Mouse (Mus musculus): Measurements from ENCODE around the gene Mymk.
A peak's percentile ranks its signal among the peaks of the same experiment; 100 is the strongest.

- TF ChIP-seq POLR2A (IDR thresholded peaks at IDR 0.05; ENCODE audit: control insufficient read depth, extremely low read depth, insufficient read depth, low read length, poor library complexity), result no peak
- TF ChIP-seq CTCF (IDR thresholded peaks at IDR 0.05; ENCODE audit: borderline replicate concordance, control insufficient read depth, extremely low read depth, insufficient read depth, low read length, poor library complexity), result peak; percentile 27; the same call in 1 of the 2 replicates
Measured at GRCm38 (mm10) chr2:27084963-27085362, 13.0 kb upstream of the Mymk start.
